Mouse (Mus musculus): ENCODE data around the gene Gck. TPM values are rescaled to one million over a fixed set of nuclear protein-coding genes. Genes with fewer than 3 reads are reported as not detected.

Gck gene
- polyA plus RNA-seq, 1 experiment from 2014 or later, result 1.3 TPM

GRCm38 (mm10) chr11:5912635-5913034 is 37.2 kb downstream of the Gck start:
- WGBS (ENCODE audit: insufficient replicate concordance), result 28% methylated on average over 5 of the region's 5 CpGs
- Histone ChIP-seq H3K9me3 (ENCODE audit: low read length) (no peaks in the 10 kb centered on the region), H3K27ac (ENCODE audit: low read depth) (no peak overlapping the region), H3K4me2 (ENCODE audit: low read depth, low read length) (peak overlapping the region; percentile 48), H3K4me3 (ENCODE audit: low read depth, low read length) (no peak overlapping the region), H3K4me1 (ENCODE audit: insufficient read depth) (peaks cover 12% of the 10 kb centered on the region; the same call in 1 of the 2 replicates), H3K27me3 (ENCODE audit: insufficient read depth, low read length) (no peaks in the 10 kb centered on the region), H3K36me3 (replicated peaks; ENCODE audit: insufficient read depth, low read length) (peaks cover 6% of the 10 kb centered on the region; the same call in 1 of the 2 replicates), H3K9ac (replicated peaks) (no peak overlapping the region)
- DNase-seq (peak; percentile 66), ATAC-seq (no peak; the same call in 1 of the 2 replicates)
- no peak for TF ChIP-seq EP300 (IDR thresholded peaks at IDR 0.05; ENCODE audit: low read depth)
- peak; percentile 74 for TF ChIP-seq CTCF (IDR thresholded peaks at IDR 0.05; ENCODE audit: low read depth)

- H3K9ac ChIP-seq (replicated peaks), result no peak overlapping the region
- DNase-seq (no peak), ATAC-seq (no peak)
- peaks cover 8% of the 10 kb centered on the region; the same call in 1 of the 2 replicates for H3K36me3 ChIP-seq (replicated peaks; ENCODE audit: insufficient read depth, low read length)
- H3K27me3 ChIP-seq (ENCODE audit: insufficient read depth, low read length), result no peaks in the 10 kb centered on the region
- H3K9me3 ChIP-seq (ENCODE audit: low read length), result no peaks in the 10 kb centered on the region
- 66% methylated on average over 4 of the region's 4 CpGs for WGBS (ENCODE audit: insufficient replicate concordance)
- H3K27ac ChIP-seq (ENCODE audit: low read depth), result no peak overlapping the region
- no peak overlapping the region for H3K4me2 ChIP-seq (ENCODE audit: low read depth, low read length)
- H3K4me3 ChIP-seq (ENCODE audit: low read depth, low read length), result no peak overlapping the region
- peaks cover 7% of the 10 kb centered on the region; the same call in 1 of the 2 replicates for H3K4me1 ChIP-seq (ENCODE audit: insufficient read depth)
- TF ChIP-seq CTCF (IDR thresholded peaks at IDR 0.05; ENCODE audit: low read depth) (no peak), EP300 (IDR thresholded peaks at IDR 0.05; ENCODE audit: low read depth) (no peak)
Observed at GRCm38 (mm10) chr11:5908642-5909041, 41.2 kb downstream of the Gck start.

GRCm38 (mm10) chr11:5907096-5907495 is 42.8 kb downstream of the Gck start:
- no peak for ATAC-seq
- Histone ChIP-seq H3K27ac (ENCODE audit: low read depth) (no peak overlapping the region), H3K9me3 (ENCODE audit: low read length) (no peaks in the 10 kb centered on the region), H3K4me1 (ENCODE audit: insufficient read depth) (no peaks in the 10 kb centered on the region), H3K4me2 (ENCODE audit: low read depth, low read length) (no peak overlapping the region), H3K36me3 (replicated peaks; ENCODE audit: insufficient read depth, low read length) (peaks cover 8% of the 10 kb centered on the region; the same call in 1 of the 2 replicates), H3K27me3 (ENCODE audit: insufficient read depth, low read length) (peaks cover 12% of the 10 kb centered on the region), H3K4me3 (ENCODE audit: low read depth, low read length) (no peak overlapping the region), H3K9ac (replicated peaks) (no peak overlapping the region)
- WGBS (ENCODE audit: insufficient replicate concordance), result 63% methylated on average over 5 of the region's 5 CpGs
- TF ChIP-seq CTCF (IDR thresholded peaks at IDR 0.05; ENCODE audit: low read depth) (no peak), EP300 (IDR thresholded peaks at IDR 0.05; ENCODE audit: low read depth) (no peak)
- DNase-seq, result no peak

GRCm38 (mm10) chr11:5905778-5906518 is 43.9 kb downstream of the Gck start:
- H3K36me3 ChIP-seq (replicated peaks; ENCODE audit: insufficient read depth, low read length), result peaks cover 8% of the 10 kb centered on the region; the same call in 1 of the 2 replicates
- no peak overlapping the region for H3K27ac ChIP-seq (ENCODE audit: low read depth)
- ATAC-seq, result no peak
- no peak overlapping the region for H3K4me3 ChIP-seq (ENCODE audit: low read depth, low read length)
- no peak overlapping the region for H3K9ac ChIP-seq (replicated peaks)
- H3K4me2 ChIP-seq (ENCODE audit: low read depth, low read length), result no peak overlapping the region
- TF ChIP-seq CTCF (IDR thresholded peaks at IDR 0.05; ENCODE audit: low read depth), result no peak
- TF ChIP-seq EP300 (IDR thresholded peaks at IDR 0.05; ENCODE audit: low read depth), result no peak
- no peak for DNase-seq
- H3K27me3 ChIP-seq (ENCODE audit: insufficient read depth, low read length), result peaks cover 22% of the 10 kb centered on the region
- H3K9me3 ChIP-seq (ENCODE audit: low read length), result no peaks in the 10 kb centered on the region
- 80% methylated on average over 10 of the region's 10 CpGs for WGBS (ENCODE audit: insufficient replicate concordance)
- no peaks in the 10 kb centered on the region for H3K4me1 ChIP-seq (ENCODE audit: insufficient read depth)

GRCm38 (mm10) chr11:5904871-5905270 is 45.0 kb downstream of the Gck start:
- no peak overlapping the region for H3K4me2 ChIP-seq (ENCODE audit: low read depth, low read length)

GRCm38 (mm10) chr11:5904357-5904756 is 45.5 kb downstream of the Gck start:
- H3K27me3 ChIP-seq (ENCODE audit: insufficient read depth, low read length), result peaks cover 28% of the 10 kb centered on the region
- WGBS (ENCODE audit: insufficient replicate concordance), result 85% methylated on average over 19 of the region's 19 CpGs

More at GRCm38 (mm10) chr11:5904871-5905270, 45.0 kb downstream of the Gck start:
- 81% methylated on average over 6 of the region's 6 CpGs for WGBS (ENCODE audit: insufficient replicate concordance)
- no peak for ATAC-seq
- peaks cover 25% of the 10 kb centered on the region for H3K27me3 ChIP-seq (ENCODE audit: insufficient read depth, low read length)
- no peak overlapping the region for H3K4me3 ChIP-seq (ENCODE audit: low read depth, low read length)
- DNase-seq, result no peak
- peaks cover 7% of the 10 kb centered on the region; the same call in 1 of the 2 replicates for H3K36me3 ChIP-seq (replicated peaks; ENCODE audit: insufficient read depth, low read length)
- no peaks in the 10 kb centered on the region for H3K9me3 ChIP-seq (ENCODE audit: low read length)
- no peak overlapping the region for H3K9ac ChIP-seq (replicated peaks)
- TF ChIP-seq EP300 (IDR thresholded peaks at IDR 0.05; ENCODE audit: low read depth) (no peak), CTCF (IDR thresholded peaks at IDR 0.05; ENCODE audit: low read depth) (no peak)
- no peaks in the 10 kb centered on the region for H3K4me1 ChIP-seq (ENCODE audit: insufficient read depth)
- H3K27ac ChIP-seq (ENCODE audit: low read depth), result no peak overlapping the region

More at GRCm38 (mm10) chr11:5904357-5904756, 45.5 kb downstream of the Gck start:
- Histone ChIP-seq H3K4me1 (ENCODE audit: insufficient read depth) (no peaks in the 10 kb centered on the region), H3K4me3 (ENCODE audit: low read depth, low read length) (no peak overlapping the region), H3K27ac (ENCODE audit: low read depth) (no peak overlapping the region), H3K9me3 (ENCODE audit: low read length) (no peaks in the 10 kb centered on the region), H3K36me3 (replicated peaks; ENCODE audit: insufficient read depth, low read length) (peaks cover 5% of the 10 kb centered on the region; the same call in 1 of the 2 replicates), H3K9ac (replicated peaks) (no peak overlapping the region), H3K4me2 (ENCODE audit: low read depth, low read length) (no peak overlapping the region)
- no peak for ATAC-seq
- DNase-seq, result no peak
- no peak for TF ChIP-seq CTCF (IDR thresholded peaks at IDR 0.05; ENCODE audit: low read depth)
- no peak for TF ChIP-seq EP300 (IDR thresholded peaks at IDR 0.05; ENCODE audit: low read depth)
